Comparison of ENCODE assay signal across 25 mouse cellular contexts in genomic region chr8:118665081-118665480, GRCm38 (mm10).
DNase-seq lines count a peak whose midpoint lies in the region; ATAC-seq lines count a peak whose summit lies in the region.
"Had no signal": no experiment of that assay in that cellular context is flagged by ENCODE, and none has a peak within 500 bp of the region (broad histone marks: within the 10 kb centered on the region; RNA-seq: fewer than 3 reads in every experiment).

No protein-coding gene starts in this region.

- intact Hi-C loops in left cerebral cortex, postnatal 14 days (cut with DNase I): no loop called here

- no peak for DNase-seq in frontal cortex, postnatal 10 days (ENCODE audit: low spot score in 2 of 2)
- peak; percentile 7 to 27 for DNase-seq in left cerebral cortex, adult 18-20 months (ENCODE audit: low spot score in 2 of 2)
- no peak for DNase-seq in left cerebral cortex, postnatal 14 days (ENCODE audit: low spot score in 2 of 2)
- peak; percentile 43 for DNase-seq in right cerebral cortex, adult 18-20 months
- DNase-seq in right cerebral cortex, postnatal 4 days: no peak
- DNase-seq in midbrain, embryonic 10.5 days (ENCODE audit: low spot score): no peak
- DNase-seq: cerebellum, adult 2 months; cerebellum, postnatal 14 days; gastrocnemius, postnatal 10 days; heart, postnatal 10 days; kidney, adult 8-10 months; kidney, postnatal 10 days; layer of hippocampus, postnatal 36 days; lung, embryonic 14.5 days; lung, postnatal 14 days had no signal

- H3K27me3 ChIP-seq in midbrain, embryonic 10.5 days (ENCODE audit: low read depth, poor library complexity, severe bottlenecking): no peaks in the 10 kb centered on the region
- H3K27me3 ChIP-seq: CH12.LX; heart, embryonic 13.5 days; limb, embryonic 12.5 days; liver, embryonic 15.5 days; midbrain, embryonic 15.5 days had no signal

- peak; percentile 86 for ATAC-seq in frontal cortex, adult (ENCODE audit: low TSS enrichment)
- ATAC-seq: activated CD4-positive, CD25-positive, alpha-beta regulatory T cell, adult 4 months; forebrain, embryonic 16.5 days; intestine, embryonic 16.5 days; midbrain, embryonic 15.5 days had no signal

- peaks cover 5% of the 10 kb centered on the region for H3K4me1 ChIP-seq in midbrain, embryonic 10.5 days
- H3K4me1 ChIP-seq: liver, embryonic 15.5 days had no signal

- 90% methylated on average over 5 of the region's 5 CpGs for WGBS in midbrain, embryonic 10.5 days

- H3K9me3 ChIP-seq in midbrain, embryonic 10.5 days (replicated peaks): no peaks in the 10 kb centered on the region
- H3K9me3 ChIP-seq: liver, embryonic 15.5 days; midbrain, embryonic 15.5 days had no signal

- H3K27ac ChIP-seq in midbrain, embryonic 10.5 days (replicated peaks): no peak overlapping the region
- H3K27ac ChIP-seq: heart, embryonic 13.5 days; limb, embryonic 12.5 days; liver, embryonic 15.5 days; midbrain, embryonic 15.5 days had no signal

- no peak overlapping the region for H3K4me3 ChIP-seq in midbrain, embryonic 10.5 days
- H3K4me3 ChIP-seq: erythroblast, embryonic 14.5 days; heart, embryonic 13.5 days; limb, embryonic 12.5 days; liver, embryonic 15.5 days; midbrain, embryonic 15.5 days had no signal

- no peaks in the 10 kb centered on the region for H3K36me3 ChIP-seq in midbrain, embryonic 10.5 days
- H3K36me3 ChIP-seq: limb, embryonic 12.5 days; liver, embryonic 15.5 days; midbrain, embryonic 15.5 days had no signal

Comparison
In these comparisons a context has a peak if more than half of its experiments do, and no peak if none do; other contexts are left out.
1. DNase-seq: peak in left cerebral cortex, adult 18-20 months (2 of 2) and right cerebral cortex, adult 18-20 months (single experiment); none in frontal cortex, postnatal 10 days (0 of 2), left cerebral cortex, postnatal 14 days (0 of 2), right cerebral cortex, postnatal 4 days (single experiment) and midbrain, embryonic 10.5 days (single experiment).